Mouse (Mus musculus): ENCODE measurements around the gene Tex33. TPM values are rescaled to one million over a fixed set of nuclear protein-coding genes. Genes with fewer than 3 reads are reported as not detected.

The Tex33 gene
- total and polyA plus RNA-seq, 3 experiments: 4.3 to 4.7 TPM; not detected in 1

GRCm38 (mm10) chr15:78374204-78374603, 21.5 kb downstream of the Tex33 start:
- Histone ChIP-seq H3K27ac (ENCODE audit: control insufficient read depth, low read depth, low read length) (no peak overlapping the region), H3K27me3 (ENCODE audit: control insufficient read depth in 1 of 2, insufficient read depth in 2 of 2, low read length in 2 of 2) (no peaks in the 10 kb centered on the region), H3K9me3 (replicated peaks; ENCODE audit: insufficient read depth, low read length) (no peaks in the 10 kb centered on the region), H3K36me3 (ENCODE audit: control insufficient read depth in 1 of 2, insufficient read depth in 2 of 2, low read length in 2 of 2) (peaks cover 0 to 12% of the 10 kb centered on the region in 2 experiments; a peak in 2 of 4 replicates), H3K79me2 (ENCODE audit: control insufficient read depth, insufficient read depth, low read length, poor library complexity) (no peaks in the 10 kb centered on the region; the same call in 1 of the 2 replicates), H3K9ac (ENCODE audit: control insufficient read depth, low read depth, low read length, poor library complexity, severe bottlenecking) (no peak overlapping the region), H3K4me1 (ENCODE audit: control insufficient read depth in 1 of 2, insufficient read depth in 2 of 2, low read length in 2 of 2) (peaks cover 7 to 23% of the 10 kb centered on the region in 2 experiments), H3K4me3 (ENCODE audit: control insufficient read depth in 1 of 2, insufficient read depth in 1 of 2, low read depth in 2 of 2, low read length in 2 of 2) (no peak overlapping the region)
- DNase-seq (ENCODE audit: low read depth, low spot score): no peak
- TF ChIP-seq TAL1 (IDR thresholded peaks at IDR 0.05; ENCODE audit: low read length) (no peak), ZKSCAN1 (IDR thresholded peaks at IDR 0.05; ENCODE audit: low read depth, low read length) (no peak)

GRCm38 (mm10) chr15:78372796-78373195, 22.9 kb downstream of the Tex33 start:
- Histone ChIP-seq H3K36me3 (ENCODE audit: control insufficient read depth in 1 of 2, insufficient read depth in 2 of 2, low read length in 2 of 2) (peaks cover 0 to 9% of the 10 kb centered on the region in 2 experiments; a peak in 2 of 4 replicates), H3K79me2 (ENCODE audit: control insufficient read depth, insufficient read depth, low read length, poor library complexity) (no peaks in the 10 kb centered on the region), H3K4me1 (ENCODE audit: control insufficient read depth in 1 of 2, insufficient read depth in 2 of 2, low read length in 2 of 2) (peaks cover 7 to 19% of the 10 kb centered on the region in 2 experiments), H3K27ac (ENCODE audit: control insufficient read depth, low read depth, low read length) (no peak overlapping the region), H3K4me3 (ENCODE audit: control insufficient read depth in 1 of 2, insufficient read depth in 1 of 2, low read depth in 2 of 2, low read length in 2 of 2) (no peak overlapping the region), H3K9me3 (replicated peaks; ENCODE audit: insufficient read depth, low read length) (no peaks in the 10 kb centered on the region), H3K27me3 (ENCODE audit: control insufficient read depth in 1 of 2, insufficient read depth in 2 of 2, low read length in 2 of 2) (no peaks in the 10 kb centered on the region), H3K9ac (ENCODE audit: control insufficient read depth, low read depth, low read length, poor library complexity, severe bottlenecking) (no peak overlapping the region)
- DNase-seq (ENCODE audit: low read depth, low spot score): no peak
- TF ChIP-seq EP300 (IDR thresholded peaks at IDR 0.05; ENCODE audit: low read depth in 1 of 2, low read length in 2 of 2) (peak; percentile 12 to 45; a peak in 2 of 4 replicates), BHLHE40 (IDR thresholded peaks at IDR 0.05; ENCODE audit: borderline replicate concordance, low read depth, low read length) (no peak)

GRCm38 (mm10) chr15:78369641-78370040, 26.1 kb downstream of the Tex33 start:
- H3K36me3 ChIP-seq (ENCODE audit: control insufficient read depth in 1 of 2, insufficient read depth in 2 of 2, low read length in 2 of 2): peaks cover 0 to 10% of the 10 kb centered on the region in 2 experiments; a peak in 2 of 4 replicates

DNA sequence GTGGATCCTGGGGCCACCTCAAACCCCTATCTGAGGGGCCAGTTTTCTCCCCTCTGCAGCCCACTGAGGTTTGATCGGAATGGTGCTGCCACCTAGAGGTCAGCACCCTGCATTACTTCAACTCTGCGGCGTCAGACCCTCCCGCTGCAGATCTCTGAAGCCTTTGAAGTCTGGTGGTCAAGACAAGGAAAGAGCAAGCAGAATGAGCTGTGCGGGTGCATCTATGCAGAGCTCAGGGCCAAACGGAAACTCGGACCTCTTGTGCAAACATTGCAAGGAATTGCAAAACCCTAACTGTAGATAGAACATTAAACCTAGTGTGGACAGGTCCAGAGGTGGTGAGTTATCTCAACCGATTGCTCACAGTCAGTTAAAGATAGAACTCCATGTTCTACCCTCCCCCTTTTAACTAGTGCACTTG, 26.8 kb downstream of the Tex33 start:
- Histone ChIP-seq H3K79me2 (ENCODE audit: control insufficient read depth, insufficient read depth, low read length, poor library complexity) (no peaks in the 10 kb centered on the region), H3K9me3 (replicated peaks; ENCODE audit: insufficient read depth, low read length) (no peaks in the 10 kb centered on the region), H3K9ac (ENCODE audit: control insufficient read depth, low read depth, low read length, poor library complexity, severe bottlenecking) (no peak overlapping the region), H3K27me3 (ENCODE audit: control insufficient read depth in 1 of 2, insufficient read depth in 2 of 2, low read length in 2 of 2) (no peaks in the 10 kb centered on the region), H3K36me3 (ENCODE audit: control insufficient read depth in 1 of 2, insufficient read depth in 2 of 2, low read length in 2 of 2) (peaks cover 0 to 10% of the 10 kb centered on the region in 2 experiments; a peak in 2 of 4 replicates), H3K4me1 (ENCODE audit: control insufficient read depth in 1 of 2, insufficient read depth in 2 of 2, low read length in 2 of 2) (peaks cover 8 to 10% of the 10 kb centered on the region in 2 experiments; a peak in 3 of 4 replicates), H3K4me3 (ENCODE audit: control insufficient read depth in 1 of 2, insufficient read depth in 1 of 2, low read depth in 2 of 2, low read length in 2 of 2) (peak overlapping the region in 1 of 2 experiments; percentile 4; a peak in 1 of 4 replicates), H3K27ac (ENCODE audit: control insufficient read depth, low read depth, low read length) (no peak overlapping the region)
- peak; percentile 54 for DNase-seq (ENCODE audit: low read depth, low spot score)
- TF ChIP-seq MYB (IDR thresholded peaks at IDR 0.05; ENCODE audit: low read depth, low read length): no peak
- TF ChIP-seq RAD21 (IDR thresholded peaks at IDR 0.05; ENCODE audit: low read depth, low read length): peak; percentile 79
- TF ChIP-seq POLR2AphosphoS2 (IDR thresholded peaks at IDR 0.05; ENCODE audit: low read length): no peak
- TF ChIP-seq ZC3H11A (IDR thresholded peaks at IDR 0.05; ENCODE audit: low read depth, low read length): peak; percentile 74
- TF ChIP-seq NELFE (IDR thresholded peaks at IDR 0.05; ENCODE audit: low read depth, low read length): no peak
- no peak for TF ChIP-seq JUND (IDR thresholded peaks at IDR 0.05; ENCODE audit: low read depth, low read length)
- TF ChIP-seq E2F4 (IDR thresholded peaks at IDR 0.05; ENCODE audit: borderline replicate concordance, low read depth, low read length): no peak
- TF ChIP-seq USF1 (IDR thresholded peaks at IDR 0.05; ENCODE audit: low read depth, low read length): no peak
- TF ChIP-seq ELF1 (IDR thresholded peaks at IDR 0.05; ENCODE audit: low read depth, low read length): no peak
- TF ChIP-seq TBP (IDR thresholded peaks at IDR 0.05; ENCODE audit: low read depth, low read length): no peak
- no peak for TF ChIP-seq TAL1 (IDR thresholded peaks at IDR 0.05; ENCODE audit: low read length)
- TF ChIP-seq MAZ (IDR thresholded peaks at IDR 0.05; ENCODE audit: low read depth, low read length): peak; percentile 32; the same call in 1 of the 2 replicates
- no peak for TF ChIP-seq EP300 (IDR thresholded peaks at IDR 0.05; ENCODE audit: low read depth in 1 of 2, low read length in 2 of 2)
- TF ChIP-seq MYC (IDR thresholded peaks at IDR 0.05; ENCODE audit: low read depth, low read length): no peak
- TF ChIP-seq POLR2A (IDR thresholded peaks at IDR 0.05; ENCODE audit: control insufficient read depth in 1 of 2, insufficient read depth in 1 of 2, low read depth in 1 of 2, low read length in 2 of 2, poor library complexity in 1 of 2): no peak
- peak; percentile 72 for TF ChIP-seq SMC3 (IDR thresholded peaks at IDR 0.05; ENCODE audit: low read depth, low read length)
- TF ChIP-seq ZKSCAN1 (IDR thresholded peaks at IDR 0.05; ENCODE audit: low read depth, low read length): no peak
- TF ChIP-seq ZNF384 (IDR thresholded peaks at IDR 0.05; ENCODE audit: low read depth, low read length): no peak
- TF ChIP-seq CHD2 (IDR thresholded peaks at IDR 0.05; ENCODE audit: low read length): no peak

More at GRCm38 (mm10) chr15:78369641-78370040, 26.1 kb downstream of the Tex33 start:
- Histone ChIP-seq H3K4me3 (ENCODE audit: control insufficient read depth in 1 of 2, insufficient read depth in 1 of 2, low read depth in 2 of 2, low read length in 2 of 2) (no peak overlapping the region), H3K79me2 (ENCODE audit: control insufficient read depth, insufficient read depth, low read length, poor library complexity) (no peaks in the 10 kb centered on the region), H3K9ac (ENCODE audit: control insufficient read depth, low read depth, low read length, poor library complexity, severe bottlenecking) (no peak overlapping the region), H3K4me1 (ENCODE audit: control insufficient read depth in 1 of 2, insufficient read depth in 2 of 2, low read length in 2 of 2) (peaks cover 8 to 10% of the 10 kb centered on the region in 2 experiments; a peak in 3 of 4 replicates), H3K9me3 (replicated peaks; ENCODE audit: insufficient read depth, low read length) (no peaks in the 10 kb centered on the region), H3K27ac (ENCODE audit: control insufficient read depth, low read depth, low read length) (no peak overlapping the region), H3K27me3 (ENCODE audit: control insufficient read depth in 1 of 2, insufficient read depth in 2 of 2, low read length in 2 of 2) (no peaks in the 10 kb centered on the region)
- TF ChIP-seq ETS1 (IDR thresholded peaks at IDR 0.05; ENCODE audit: low read depth, low read length): no peak
- TF ChIP-seq JUND (IDR thresholded peaks at IDR 0.05; ENCODE audit: low read depth, low read length): no peak
- DNase-seq (ENCODE audit: low read depth, low spot score): no peak

Data from MEL (cell line).